Mouse (Mus musculus): ENCODE data around the gene Aldh18a1.

Aldh18a1 gene

DNA sequence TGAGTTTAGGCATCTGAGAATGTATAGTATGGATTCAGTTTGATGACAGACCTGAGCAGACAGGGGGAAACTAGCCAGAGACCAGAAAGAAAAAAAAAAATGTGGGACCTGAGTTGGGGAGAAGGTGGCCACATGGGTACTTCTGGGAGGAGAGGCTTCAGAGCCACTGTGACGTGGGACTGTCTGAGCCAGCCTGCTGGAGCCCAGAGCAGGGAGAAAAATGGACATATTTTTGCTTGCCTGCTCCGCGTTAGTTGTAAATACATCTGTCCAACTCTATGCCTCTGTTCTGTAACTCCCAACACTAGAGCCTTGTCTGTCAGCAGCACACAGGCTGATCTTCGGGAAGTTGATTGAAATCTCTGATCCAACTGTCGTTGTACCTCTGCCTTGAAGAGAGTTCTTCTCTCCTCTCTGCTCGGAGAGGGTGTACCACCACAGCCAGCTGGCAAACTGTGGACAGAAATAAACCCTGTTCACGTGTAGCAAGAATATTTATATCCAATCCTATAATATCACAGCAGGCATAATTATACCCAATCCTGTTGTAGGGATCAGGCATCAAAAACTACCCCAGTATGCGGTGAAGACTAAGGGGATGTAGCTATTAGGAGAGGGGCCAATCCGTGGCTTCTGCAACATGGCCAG is 61.8 kb downstream of the Aldh18a1 start:
- DNase-seq (ENCODE audit: low spot score): no peak

DNA sequence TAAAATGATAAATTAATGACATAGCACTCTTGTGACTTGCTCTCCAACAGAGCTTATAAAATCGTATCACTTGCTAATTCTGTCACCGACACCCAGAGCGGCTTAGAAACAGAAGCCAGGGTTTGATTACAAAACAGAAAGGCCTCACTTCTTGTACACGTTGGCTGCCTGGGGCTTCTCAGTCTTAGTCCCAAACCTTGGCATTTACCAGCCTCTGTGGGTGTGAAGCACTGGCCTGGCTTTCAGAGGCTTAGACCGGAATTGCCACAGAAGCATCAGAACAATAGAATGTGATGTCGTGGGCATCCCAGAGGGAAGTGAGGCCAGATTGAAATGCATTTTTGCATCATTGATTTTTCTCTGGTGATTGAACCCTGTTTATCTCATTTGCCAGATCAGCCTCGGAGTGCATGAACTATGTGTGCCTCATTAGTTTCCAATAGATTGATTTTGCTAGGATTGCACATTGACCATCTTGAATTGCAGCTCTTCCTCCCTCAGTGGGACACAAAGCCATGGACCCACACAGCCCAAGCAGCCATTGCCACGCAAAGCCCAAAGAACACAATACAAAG is 64.7 kb downstream of the Aldh18a1 start:
- no peak for DNase-seq (ENCODE audit: low spot score)

DNA sequence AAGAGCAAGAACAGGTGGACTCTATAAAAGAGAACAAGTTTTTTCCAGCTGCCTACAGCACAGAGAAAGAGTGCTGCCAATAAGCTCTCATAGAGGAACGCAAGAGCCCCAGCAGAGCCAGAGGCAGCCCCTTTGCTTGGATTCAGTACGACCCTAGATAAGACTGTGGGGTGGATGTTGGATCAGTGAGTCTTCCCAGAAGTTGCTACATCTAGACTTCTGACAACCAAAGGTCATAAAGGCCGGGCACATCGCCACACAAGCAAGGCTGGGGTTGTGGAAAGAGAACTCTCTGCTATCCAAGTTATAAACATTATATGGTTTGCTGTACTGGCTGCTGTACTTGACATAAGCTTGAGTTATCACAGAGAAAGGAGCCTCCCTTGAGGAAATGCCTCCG is 67.9 kb downstream of the Aldh18a1 start:
- DNase-seq (ENCODE audit: low spot score): no peak

DNA sequence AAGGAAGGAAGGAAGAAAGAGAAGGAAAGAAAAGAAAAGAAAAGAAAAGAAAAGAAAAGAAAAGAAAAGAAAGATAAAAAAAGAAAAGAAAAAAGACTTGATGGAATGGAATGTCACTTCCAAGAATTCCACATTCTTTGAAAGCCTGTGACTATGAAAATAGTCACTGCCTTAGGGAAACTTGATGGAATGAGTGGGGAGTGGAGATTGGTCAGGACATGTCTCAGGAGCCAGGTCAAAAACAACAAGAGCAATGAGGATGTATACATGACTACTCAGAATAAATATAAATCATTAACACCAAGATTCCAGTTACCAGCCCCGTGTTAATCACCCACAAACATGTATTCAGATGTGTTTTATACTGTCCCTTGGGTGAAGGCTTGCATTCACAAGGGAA is 69.6 kb downstream of the Aldh18a1 start:
- DNase-seq (ENCODE audit: low spot score): no peak

DNA sequence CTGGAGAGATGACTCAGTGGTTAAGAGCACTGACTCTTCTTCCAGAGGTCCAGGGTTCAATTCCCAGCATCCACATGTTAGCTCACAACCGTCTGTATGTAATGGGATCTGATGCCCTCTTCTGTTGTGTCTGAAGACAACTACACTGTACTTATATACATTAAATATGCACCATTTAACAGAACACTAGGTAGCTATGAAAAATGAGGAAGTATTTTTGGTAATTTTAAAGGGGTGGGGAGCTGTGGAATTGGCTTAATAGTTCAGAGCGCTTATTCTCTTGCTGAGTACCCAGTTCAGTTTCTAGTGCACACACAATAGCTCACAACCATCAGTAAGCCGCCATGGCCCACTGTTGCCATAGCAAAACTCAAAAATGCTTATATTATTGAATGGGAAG is 72.7 kb downstream of the Aldh18a1 start:
- DNase-seq (ENCODE audit: low spot score): no peak

DNA sequence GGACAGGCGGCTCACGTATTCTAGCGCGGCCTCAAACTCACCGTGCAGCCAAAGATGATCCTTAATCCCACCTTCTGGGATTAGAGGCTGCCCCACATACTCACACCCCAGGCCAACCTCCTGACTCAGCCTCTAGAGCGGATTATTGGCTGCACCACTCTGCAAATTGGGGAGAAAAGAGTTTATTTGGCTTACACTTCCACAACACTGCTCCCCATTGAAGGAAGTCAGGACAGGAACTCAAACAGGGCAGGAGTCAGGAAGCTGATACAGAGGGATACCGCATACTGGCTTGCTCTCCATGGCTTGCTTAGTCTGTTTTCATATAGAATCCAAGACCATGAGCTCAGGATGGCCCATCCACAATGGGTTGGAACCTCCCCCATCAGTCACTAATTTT is 73.9 kb downstream of the Aldh18a1 start:
- DNase-seq (ENCODE audit: low spot score): no peak

DNA sequence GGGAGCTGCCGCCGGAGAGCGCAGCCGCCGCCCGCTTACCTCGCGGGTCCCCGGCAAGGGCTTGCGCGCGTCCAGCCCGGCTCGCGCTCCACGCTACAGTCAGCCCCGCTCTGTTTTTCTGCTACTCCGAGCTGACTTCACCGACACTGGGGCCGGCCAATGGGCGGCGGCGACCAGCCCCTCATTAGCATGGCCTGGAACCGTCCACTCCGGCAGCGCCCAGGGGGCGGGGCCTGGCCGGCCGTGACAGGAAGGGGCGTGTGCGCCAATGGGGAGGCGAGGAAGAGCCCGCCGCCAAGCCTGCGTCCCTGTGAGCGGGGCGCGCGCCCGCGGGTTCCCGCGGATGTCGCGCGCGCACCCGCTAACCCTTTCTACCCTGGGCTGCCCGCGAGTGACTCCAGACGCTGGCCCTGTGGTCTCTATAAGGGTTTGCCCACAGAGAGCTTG is 74.6 kb downstream of the Aldh18a1 start, which contains the start of gene Sorbs1:
Sorbs1 (minus strand) TSS at position 148 of the 447 bp plus-strand sequence.
- peak; percentile 92 for DNase-seq (ENCODE audit: low spot score)

DNA sequence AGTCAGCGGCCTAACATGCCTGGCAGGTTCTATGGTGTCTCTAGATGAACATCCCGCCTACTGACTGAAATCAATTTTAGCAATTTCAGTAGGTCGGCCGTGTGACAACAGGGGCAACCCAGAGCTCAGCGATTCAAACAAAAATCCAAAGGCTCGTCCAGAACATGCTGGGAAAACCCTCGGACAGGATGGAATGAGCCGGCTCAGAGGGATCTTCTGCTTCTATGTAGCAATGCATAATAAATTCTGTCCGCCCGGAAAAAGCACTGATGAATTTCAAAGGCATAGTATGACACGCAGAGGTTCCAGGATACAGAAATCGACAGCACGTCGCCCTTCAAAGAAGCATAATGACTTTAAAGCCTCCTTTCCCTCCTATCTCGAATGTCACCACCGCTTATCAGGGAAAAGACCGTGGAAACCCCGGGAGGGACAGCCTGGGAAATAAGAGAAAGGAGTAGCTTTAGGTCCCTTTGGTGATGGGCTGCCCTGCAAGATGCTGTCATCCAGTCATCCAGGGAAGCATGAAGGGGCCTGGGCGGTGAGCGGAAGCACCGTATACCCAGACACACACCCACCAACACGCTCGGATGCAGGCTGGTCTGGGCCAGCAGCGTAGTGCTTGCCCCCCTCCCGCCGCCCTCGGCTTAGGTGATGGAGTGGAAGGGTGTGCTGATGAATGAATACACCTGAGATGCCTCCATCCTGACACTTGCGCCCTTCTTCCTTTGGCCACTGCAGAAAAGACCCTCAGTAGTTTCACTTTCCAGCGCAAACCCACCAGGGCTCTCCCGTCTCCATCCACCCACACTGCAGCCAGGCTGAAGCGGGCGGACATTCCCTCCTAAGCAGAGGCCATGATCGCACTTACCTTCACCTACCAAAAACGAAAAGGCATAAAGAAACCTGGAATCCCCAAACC is 75.5 kb downstream of the Aldh18a1 start:
- peak; percentile 40 for DNase-seq (ENCODE audit: low spot score)

DNA sequence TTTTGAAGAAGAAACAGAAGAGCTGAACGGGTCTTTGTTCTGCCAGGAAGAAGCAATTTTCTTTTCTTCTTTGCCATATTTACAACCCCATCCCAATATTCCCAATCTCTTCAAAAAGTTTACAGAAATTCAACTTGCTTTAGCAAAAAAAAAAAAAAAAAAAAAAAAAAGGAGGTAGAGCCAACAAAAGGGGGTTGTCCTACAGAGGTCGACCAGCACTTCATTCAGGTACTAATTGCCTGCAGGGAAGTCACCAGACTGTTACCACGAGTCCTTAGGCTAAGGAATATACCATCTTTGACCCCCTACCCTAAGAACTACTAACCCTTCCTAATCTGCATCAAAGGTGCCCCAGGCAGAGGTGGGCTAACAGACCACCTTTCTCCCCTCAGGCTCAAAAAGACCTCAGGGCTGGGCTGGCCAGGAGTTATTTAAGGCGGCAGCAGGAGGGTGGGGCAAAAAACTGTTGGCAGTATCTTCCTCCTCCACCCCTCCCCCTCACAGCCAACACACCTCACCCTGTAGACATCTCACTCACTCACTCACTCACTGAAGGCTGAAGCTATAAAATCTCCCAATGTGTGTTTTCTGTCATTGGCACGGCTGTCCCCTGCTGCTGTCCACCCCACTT is 76.5 kb downstream of the Aldh18a1 start:
- DNase-seq (ENCODE audit: low spot score): no peak

DNA sequence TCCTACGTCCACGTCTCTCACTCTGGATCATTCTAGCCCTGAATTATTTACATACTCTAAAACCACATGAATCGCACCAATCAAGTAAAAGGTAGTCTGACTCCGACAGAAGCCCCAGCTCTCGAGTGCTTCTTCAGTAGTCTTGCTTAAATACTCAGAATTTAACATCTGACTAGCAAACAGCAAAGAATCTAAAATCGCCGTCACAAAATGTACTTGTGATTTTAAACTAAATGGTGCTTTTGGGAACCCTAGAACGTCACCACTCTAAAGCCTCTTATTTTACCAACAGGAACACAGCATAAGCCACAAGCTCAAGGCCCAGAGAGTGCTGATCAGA is 77.2 kb downstream of the Aldh18a1 start:
- DNase-seq (ENCODE audit: low spot score): no peak

DNA sequence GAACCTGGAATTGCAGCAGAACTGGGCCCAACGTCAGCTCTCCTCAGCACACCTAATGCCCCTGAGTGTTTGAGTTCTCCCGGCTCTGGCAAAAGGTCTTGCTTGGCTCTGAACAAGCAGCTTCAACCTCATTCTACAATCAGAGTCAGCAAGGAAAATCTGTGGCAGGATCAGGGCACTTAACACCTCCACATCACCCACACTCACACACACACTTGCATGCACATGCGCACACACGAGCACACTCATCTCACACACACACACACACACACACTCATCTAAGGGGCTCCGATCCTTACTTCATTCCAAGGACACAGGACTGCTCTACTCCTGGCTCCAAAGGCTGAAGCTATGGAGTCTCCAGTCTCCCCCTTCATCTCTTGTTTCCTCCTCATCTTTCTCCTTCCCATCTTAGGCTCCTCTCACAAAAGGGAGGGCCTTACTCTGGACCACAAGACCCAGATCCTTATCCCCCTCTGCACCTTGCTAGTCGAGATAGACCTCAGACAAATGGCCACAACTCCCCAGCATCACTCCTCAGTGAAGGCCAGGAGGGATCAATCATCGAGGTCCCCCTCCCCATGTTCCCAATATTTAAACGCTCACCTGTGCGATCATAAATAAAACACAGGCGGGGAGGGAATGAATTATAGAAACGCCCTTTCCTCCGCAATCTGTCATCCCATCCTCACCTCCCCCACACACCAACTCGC is 77.7 kb downstream of the Aldh18a1 start:
- DNase-seq (ENCODE audit: low spot score): no peak

DNA sequence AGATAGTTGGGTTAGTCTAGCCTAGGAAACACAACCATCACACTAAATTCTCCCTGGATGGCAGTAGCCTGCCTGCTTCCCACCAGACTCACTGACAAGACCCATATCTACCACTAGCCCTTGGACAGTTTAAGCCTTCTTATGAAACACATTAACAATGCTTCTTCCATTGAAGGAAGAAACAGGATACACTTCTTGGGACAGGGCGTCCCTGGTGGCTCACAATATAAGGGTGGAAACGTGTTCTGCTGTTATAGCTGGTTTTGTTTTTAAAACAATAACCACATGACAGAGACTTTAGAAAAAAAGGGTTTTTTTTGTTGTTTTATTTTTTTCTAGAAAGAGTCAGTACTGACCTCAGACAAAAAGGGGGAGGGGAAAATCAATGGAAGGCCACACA is 79.0 kb downstream of the Aldh18a1 start:
- no peak for DNase-seq (ENCODE audit: low spot score)

DNA sequence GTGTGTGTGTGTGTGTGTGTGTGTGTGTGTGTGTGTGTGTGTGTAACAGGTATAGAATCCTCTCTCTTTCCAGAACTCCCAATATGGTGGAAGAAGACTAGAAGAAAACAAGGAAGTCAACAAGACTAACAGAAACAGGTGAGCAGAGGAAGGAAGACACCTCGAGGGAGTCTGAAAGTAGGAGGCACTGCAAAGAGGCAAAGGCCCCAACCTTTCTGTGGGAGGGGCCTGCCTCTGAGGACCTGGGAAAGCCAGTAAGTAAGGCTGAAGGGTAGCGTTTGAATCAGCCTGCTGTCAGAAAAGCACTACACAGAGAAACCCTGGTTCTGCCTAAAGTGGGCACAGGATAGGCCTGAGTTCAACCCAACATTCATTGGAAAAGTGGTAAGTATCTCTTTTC is 79.4 kb downstream of the Aldh18a1 start:
- DNase-seq (ENCODE audit: low spot score): no peak

DNA sequence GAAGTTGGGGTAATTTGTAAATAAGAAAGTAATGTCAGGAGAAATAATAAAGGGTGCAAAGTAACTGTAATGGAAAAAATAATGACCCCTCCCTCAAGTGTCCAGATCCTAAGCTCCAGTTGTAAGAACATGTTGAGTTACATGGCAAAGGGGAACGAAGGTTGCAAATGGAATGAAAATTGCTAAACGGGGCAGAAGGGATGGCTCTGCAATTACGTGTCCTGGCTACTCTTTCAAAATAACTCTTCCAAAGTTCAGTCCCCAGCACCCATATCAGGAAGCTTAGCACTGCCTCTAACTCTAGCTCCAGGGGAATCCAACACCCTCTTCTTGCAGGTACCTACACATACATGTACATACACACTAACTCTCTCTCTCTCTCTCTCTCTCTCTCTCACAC is 81.3 kb downstream of the Aldh18a1 start:
- no peak for DNase-seq (ENCODE audit: low spot score)

DNA sequence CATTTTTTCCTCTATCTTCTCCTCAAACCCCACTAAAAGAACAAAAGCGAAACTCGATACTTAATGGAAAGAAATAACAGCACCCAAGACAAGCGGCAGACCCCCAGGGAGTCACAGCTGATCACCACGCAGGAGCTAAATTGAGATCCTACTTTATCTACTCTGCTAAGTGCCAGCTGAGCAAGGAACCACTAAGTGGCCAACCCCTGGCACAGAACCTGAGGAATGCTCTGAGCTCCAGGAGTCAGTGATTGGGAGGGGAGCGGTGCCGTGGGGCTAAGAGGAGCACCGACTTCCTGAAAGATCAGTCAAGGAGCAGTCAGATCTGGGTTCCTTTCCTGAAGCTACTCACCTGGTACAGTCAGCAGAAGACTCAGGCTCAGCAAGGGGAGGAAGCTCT is 83.9 kb downstream of the Aldh18a1 start:
- no peak for DNase-seq (ENCODE audit: low spot score)

Data from MN1 (cell line).